Mouse (Mus musculus) induced T-regulatory cell, adult 2 months (primary cell): ENCODE data around the gene Dop1b.

ENCODE experiments used
- DNase-seq: peaks from one replicate; pipeline ENCODE4 v3.0.0-alpha.2; 2012; ENCODE audit warnings: low read depth

Gene Dop1b

GRCm38 (mm10) chr16:93830071-93830470 is 118.4 kb downstream of the Dop1b start:
- no peak for DNase-seq

- DNase-seq = no peak
Observed at GRCm38 (mm10) chr16:93830916-93831315, 119.2 kb downstream of the Dop1b start.

GRCm38 (mm10) chr16:93831627-93832395 is 120.1 kb downstream of the Dop1b start, which contains the start of gene Morc3:
TSS of gene Morc3 (plus strand) at chr16:93832121.
- DNase-seq = peak; percentile 99

- DNase-seq = peak; percentile 80
Observed at GRCm38 (mm10) chr16:93832451-93833276, 121.0 kb downstream of the Dop1b start.

GRCm38 (mm10) chr16:93833551-93833950 is 121.8 kb downstream of the Dop1b start:
- no peak for DNase-seq

GRCm38 (mm10) chr16:93834076-93834475 is 122.4 kb downstream of the Dop1b start:
- DNase-seq = no peak

- peak; percentile 41 for DNase-seq
Observed at GRCm38 (mm10) chr16:93839049-93839448, 127.3 kb downstream of the Dop1b start.

GRCm38 (mm10) chr16:93850527-93850926 is 138.8 kb downstream of the Dop1b start:
- DNase-seq = no peak

GRCm38 (mm10) chr16:93859967-93860366 is 148.3 kb downstream of the Dop1b start:
- DNase-seq = no peak
